Mouse (Mus musculus): ENCODE data around the gene Klhl40.

Gene Klhl40

DNA sequence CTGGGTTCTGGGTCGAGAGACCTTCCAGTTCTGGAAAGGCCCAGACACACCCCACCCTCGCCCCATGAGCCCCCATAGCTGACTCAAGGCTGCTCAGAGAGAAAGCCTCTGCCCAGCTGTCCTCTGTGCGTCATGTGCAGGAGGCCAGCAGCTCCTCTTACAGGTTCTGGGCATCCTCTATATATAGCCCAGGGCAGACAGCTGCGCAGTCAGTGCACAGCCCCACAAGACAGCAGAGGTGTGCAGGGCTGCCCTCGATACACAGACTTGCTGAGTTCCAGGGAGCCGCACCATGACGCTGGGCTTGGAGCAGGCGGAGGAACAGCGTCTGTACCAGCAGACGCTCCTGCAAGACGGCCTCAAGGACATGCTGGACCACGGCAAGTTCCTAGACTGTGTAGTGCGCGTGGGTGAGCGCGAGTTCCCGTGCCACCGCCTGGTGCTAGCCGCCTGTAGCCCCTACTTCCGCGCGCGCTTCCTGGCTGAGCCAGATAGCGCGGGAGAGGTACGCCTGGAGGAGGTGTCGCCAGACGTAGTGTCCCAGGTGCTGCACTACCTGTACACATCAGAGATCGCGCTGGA is at the start of gene Klhl40:
Gene Klhl40, plus strand, starts transcription at position 124 of the 582 bp plus-strand sequence.
- DNase-seq = no peak

DNA sequence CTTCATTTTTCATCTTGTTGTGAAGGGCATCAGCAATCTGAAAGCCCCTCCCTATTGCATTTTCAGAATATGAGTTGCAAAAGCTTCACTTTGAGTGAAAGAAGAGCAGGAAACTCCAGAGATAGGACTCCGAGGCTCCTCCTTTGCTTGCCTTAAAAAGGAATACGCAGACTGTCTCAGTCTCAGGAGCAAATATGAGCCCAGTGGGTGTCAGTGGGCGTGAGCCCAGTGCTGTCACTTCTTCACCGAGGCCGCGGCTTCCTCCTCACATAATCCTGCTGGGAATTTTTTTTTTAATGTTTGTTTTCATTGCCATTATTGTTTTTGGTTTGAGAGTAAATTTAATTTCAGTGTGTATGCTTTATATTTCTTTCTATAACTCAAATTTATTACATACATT is 36.9 kb upstream of the Klhl40 start:
- DNase-seq = no peak

DNA sequence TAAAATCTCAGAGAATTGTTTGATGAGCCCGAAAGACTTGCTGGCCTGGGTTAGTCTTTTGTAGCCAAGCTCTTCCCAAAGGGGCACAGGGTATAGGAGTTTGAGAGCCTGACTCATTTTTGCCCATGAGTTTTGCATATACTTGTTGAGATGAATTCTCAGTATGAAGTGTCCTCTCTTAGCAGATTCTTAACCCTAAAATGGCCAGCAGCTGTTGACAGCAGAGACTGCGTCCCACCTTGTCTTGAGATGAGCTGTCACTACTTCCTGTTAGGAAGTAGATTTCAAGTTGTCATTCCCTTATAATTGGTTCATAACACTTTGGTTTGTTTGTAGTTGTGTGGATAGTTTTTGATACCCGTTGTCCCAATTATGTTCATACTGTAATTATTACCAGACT is 36.2 kb upstream of the Klhl40 start:
- no peak for DNase-seq

- DNase-seq = no peak
Measured at GRCm38 (mm10) chr9:121744051-121744450, 33.4 kb upstream of the Klhl40 start.

- DNase-seq = no peak
Measured at GRCm38 (mm10) chr9:121752774-121753173, 24.6 kb upstream of the Klhl40 start.

DNA sequence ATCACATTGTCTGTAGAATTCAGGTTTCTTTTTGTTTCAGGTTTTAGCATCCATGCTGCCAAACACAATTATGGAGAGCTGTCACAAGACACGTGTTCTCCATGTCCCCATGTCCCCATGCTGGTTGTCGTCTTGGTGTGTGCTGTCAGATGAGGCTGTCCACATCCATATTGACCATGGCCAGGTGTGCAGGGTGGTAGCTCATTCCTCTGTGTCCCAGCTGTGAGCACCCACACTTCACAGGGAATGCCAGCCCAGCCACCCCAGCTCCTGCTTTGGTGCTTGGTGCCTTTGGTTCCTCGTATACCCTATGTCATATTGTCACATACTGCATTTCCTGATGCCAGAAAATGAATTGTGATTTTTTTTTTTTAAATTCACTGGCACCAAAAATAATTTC is 22.8 kb upstream of the Klhl40 start:
- no peak for DNase-seq

DNA sequence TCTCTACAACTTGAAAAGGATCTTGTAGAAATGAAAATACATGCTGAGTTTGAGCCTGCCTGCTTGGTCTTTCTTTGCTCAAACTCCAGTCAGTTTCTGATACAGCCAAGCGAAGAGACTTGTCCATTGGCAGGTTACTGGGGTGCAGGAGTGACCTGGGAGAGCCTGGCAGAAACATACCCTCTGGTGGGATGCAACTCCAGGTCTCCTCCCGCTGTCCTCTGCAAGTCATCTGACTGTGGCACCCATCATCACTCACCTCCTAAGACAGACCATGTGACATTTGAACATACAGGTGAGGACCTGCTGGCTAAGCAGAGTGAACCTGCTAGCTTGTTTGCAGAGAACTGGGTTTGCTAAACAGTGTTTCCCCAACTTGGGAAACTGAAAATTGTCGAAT is 20.6 kb upstream of the Klhl40 start:
- DNase-seq = no peak

DNA sequence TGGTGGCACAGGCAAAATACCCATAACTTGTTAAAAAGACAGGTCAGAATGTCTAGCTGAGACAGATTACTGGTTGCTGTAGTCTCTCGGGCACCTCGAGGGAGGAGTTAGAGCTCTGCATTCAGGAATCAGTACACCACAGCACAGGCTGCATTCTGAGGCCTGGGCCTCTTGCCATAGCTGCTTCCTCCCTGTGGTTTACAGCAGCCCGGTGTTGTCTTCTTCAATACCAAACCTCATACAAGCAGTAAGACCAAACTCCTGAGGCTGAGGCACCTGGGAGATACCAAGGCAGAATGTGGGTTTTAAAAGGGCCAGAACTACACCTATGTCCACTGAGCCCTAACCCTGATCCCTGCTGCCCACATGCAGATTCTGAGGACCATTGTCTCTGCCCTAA is 20.0 kb upstream of the Klhl40 start:
- DNase-seq = peak; percentile 49

DNA sequence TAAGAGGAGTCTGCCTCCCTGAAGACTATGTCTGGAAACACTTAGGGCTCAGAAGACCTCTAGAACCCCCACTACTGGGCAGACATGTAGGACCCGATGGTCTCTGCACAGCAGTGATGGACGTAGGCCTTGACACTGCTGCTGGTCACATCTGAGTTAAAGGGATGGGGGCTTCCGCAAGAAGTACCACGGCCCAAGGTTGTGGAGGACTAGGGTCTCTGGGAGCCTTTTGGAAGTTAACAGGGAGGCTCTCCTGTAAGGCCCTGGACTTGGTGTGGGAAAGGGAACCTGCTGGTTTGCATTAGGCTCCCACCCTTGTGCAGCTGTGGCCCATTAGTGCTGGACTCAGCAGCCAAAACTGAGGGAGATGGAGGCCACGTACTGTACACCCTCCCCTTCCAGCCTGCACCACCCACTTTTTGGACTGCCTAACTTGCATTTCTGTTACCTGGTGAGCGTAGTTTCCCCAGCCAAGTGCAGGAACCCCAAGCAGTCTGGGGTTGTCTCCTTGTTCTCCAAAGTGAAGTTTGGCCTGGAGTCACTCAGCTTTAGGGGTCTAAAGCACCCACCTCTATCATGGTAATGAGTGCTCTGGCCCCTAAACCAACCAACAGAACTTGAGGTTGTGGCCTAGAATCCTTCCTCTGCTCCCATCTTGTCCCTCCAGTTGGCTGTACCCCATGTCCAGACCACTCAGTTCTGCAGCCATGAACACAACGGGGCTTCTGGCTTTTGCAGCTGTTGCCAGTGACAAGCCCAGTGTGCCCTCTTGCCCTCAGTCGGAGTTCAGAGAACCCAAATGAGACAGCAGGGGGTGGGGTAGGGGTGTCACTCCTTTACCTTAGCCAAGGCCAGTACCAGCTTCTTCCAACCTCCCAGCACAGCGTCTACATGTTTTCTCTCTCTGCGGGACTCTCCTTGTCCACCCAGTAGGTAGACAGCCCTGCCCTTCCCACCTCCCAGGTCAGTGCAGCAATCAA is 19.3 kb upstream of the Klhl40 start:
- peak; percentile 48 to 53 for DNase-seq

DNA sequence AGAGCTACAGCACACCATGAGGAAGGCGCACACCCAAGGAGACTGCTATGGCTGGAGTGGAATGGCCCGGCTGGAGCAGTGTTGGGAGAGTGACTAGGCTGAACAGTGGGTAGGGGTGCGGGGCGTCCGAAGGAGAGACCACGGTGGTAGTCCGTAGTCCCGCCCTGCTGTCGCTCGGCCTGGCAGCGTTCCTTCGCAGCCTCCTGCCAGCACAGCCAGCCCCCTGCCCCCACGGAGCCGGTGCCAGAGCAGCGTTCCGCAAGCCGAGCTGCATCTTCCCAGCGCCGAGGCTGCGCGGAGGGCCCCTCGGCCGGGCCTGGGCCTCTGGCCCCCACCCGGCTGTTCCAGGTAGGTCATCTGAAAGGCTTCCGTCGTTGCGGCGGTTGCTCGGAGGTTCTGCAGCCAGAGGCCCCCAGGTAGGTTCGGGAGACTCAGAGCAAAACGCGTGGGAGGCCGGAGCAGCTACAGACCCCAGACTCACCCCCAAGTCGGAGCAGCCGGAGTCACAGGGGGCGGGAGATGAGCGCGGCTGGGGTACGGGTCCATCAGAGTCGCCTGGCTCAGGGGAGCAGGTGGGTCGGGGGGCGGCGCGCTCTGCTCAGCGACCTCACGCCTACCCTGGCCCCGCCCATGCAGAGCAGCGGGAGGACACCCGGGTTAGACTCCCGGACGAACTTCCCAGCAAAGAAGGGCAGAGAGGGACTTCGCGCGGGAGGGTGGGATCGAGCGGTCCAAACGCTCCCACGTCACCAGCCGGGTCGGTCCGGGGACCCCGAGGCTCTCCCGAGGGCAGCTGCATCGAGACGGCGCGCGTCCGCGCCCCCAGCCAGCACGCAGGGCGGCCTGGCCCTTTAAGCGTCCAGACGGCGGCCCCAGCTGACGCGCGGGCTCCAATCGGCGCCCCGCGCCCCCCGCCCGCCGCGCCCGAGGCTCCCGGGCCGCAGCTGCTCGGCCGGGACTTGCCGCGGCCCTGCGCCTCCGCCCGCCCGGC is 18.0 kb upstream of the Klhl40 start, which contains the start of gene Zfp651:
Gene Zfp651, plus strand, starts transcription at position 240 of the 991 bp plus-strand sequence.
- DNase-seq = peak; percentile 86 to 88

DNA sequence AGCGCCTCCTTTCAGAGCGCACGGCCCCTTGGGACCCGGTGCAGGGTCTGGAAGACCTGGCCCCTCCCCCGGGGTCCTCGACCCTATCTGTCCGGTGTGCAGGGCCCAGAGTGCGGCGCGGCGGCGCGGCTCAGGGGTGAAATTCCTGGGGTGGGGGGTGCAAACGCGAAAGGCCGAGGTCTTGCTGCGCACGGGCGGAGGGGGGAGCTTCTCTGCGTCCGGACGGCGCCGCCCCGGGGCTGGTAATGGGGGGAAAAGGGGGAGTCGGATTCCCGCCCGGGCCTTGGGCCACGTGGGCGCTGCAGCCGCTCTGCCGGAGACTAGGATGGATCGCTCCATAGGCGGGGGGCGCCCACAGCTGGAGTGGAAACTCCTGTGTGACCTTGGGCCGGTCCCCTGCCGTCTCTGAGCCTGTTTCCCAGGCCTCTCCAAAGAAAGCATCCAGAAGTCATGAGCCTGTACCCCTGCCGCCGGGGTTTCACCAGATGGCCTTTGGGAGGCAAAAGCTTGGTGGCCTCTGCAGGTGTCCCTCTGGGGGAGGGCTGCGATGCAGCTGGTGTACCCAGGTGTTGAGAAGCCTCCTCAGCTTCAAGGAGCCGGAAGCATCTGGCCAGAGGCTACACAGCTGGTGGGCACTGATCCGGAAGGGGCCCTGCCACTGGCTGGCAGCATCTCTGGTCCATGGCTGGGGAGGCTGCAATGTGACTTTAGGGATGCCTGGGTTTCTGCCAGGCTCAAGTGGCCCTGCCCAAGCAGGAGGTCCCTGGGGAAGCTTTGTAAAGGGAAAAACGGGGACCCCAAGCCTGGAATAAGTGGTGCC is 16.9 kb upstream of the Klhl40 start:
- peak; percentile 67 to 71 for DNase-seq

- DNase-seq = no peak
Measured at GRCm38 (mm10) chr9:121761091-121761665, 16.2 kb upstream of the Klhl40 start.

DNA sequence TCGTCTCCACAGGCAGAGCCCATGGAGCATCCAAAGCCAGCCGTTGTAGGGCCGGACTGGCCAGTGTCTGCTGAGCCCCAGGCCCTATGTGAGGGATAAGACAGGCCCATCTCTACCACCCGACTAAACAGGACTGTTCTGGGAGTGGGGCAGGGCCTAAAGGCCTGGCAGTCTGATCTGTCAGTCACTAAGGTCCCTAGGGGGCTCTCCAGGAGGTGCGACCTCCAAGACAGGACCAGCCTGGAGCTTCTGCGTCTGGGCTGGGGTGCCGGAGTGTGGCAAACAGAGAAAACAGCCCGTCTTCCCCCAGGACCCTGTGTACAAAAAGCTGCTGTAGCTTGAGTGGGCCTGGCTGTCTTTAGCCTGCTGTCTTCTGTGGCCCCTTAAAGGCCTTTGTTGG is 15.6 kb upstream of the Klhl40 start:
- peak in 1 of 2 experiments; percentile 38 for DNase-seq

- DNase-seq = no peak
Measured at GRCm38 (mm10) chr9:121762248-121762647, 15.2 kb upstream of the Klhl40 start.

DNA sequence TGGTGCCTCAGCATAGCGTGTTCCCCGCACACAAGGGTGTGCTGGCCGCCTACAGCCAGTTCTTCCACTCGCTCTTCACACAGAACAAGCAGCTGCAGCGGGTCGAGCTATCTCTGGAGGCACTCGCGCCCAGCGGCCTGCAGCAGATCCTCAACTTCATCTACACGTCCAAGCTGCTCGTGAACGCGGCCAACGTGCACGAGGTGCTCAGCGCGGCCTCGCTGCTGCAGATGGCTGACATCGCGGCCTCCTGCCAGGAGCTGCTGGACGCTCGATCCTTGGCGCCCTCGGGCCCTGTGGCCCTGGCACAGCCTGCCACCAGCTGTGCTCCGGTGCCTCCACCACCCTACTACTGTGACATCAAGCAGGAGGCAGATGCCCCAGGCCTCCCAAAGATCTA is 14.6 kb upstream of the Klhl40 start:
- peak; percentile 69 to 73 for DNase-seq

DNA sequence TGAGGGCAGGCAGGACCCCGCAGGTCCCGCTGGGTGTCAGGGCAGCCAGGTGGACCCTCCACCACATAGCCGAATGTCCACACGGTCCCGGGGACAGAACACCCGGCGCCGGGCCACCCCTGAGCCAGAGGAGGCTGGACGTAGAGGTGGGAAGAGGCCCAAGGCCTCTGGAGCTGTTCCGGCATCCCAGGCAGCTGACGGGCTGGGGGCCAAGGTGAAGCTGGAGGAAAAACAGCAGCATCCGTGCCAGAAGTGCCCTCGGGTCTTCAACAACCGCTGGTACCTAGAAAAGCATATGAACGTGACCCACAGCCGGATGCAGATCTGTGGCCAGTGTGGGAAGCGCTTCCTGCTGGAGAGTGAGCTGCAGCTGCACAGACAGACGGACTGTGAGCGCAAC is 13.7 kb upstream of the Klhl40 start:
- DNase-seq = peak; percentile 58 to 64

DNA sequence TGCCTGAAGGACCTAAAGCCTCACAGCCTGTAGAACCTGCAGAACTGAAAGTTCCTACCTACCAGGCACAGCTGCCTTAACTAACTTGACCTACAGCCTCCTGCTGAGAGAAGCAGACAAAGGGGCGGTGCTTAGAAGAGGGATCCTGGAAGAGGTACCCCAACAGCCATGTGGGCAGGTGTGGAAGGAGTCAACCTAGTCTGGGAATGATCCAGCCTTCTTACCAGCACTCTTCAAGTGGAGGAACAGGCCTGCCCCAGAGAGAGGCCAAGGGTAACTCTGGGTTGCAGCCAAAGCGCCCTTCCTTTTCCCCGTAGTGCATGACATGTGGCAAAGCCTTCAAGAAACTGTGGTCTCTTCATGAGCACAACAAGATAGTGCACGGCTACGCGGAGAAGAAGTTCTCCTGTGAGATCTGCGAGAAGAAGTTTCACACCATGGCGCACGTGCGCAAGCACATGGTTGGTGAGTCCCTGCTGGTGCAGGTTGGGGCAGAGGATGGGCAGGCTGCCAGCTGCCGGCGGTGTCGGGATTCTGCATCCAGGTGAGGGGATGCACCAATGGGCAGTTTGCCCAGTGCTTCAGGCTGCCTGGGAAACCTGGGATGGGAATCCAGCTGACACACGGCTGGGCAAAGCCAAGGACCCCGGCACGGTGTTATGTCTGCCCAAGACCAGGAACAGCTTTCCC is 12.1 kb upstream of the Klhl40 start:
- DNase-seq = peak; percentile 66 to 67

- DNase-seq = no peak
Measured at GRCm38 (mm10) chr9:121772412-121772811, 5.0 kb upstream of the Klhl40 start.

DNA sequence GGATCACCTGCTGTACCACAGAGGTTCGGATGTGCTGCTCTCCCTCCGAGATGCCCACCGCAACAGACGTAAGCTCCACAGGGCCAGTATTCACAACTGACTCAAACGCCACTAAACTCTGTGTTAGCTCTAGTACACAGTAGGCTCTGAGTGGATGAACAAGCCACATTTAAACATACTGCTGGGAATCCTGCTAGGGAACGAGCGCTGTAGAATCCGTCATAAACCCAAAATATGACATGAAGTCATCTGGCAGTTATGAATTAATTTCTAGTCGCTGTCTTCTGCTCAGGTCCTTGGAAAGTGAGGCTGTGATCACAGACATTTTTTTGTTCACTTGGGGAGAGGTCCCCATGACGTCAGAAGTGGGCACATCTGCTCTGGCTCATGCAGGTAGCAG is 1.5 kb upstream of the Klhl40 start:
- DNase-seq = no peak

DNA sequence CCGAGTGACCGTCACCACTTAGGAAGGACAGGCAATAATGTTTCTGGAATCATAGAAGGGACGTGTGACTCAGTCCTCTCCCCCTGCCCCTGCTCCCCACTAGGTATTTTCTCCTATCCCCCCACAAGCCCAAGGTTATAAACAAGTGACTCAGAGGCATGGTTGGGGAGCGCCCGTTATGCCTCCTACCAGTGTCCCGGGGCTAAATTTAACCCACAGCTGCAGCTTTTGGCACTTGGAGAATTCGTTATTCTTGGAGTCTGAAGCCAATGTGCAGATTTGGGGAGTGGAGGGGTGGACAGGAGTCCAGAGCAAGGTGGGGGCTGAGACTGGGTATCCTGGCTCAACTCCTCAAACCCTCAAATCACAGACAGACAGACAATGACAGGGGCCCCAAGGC is 896 bp upstream of the Klhl40 start:
- no peak for DNase-seq

- DNase-seq = peak; percentile 82 to 86
Measured at GRCm38 (mm10) chr9:121778066-121778624, 738 bp downstream of the Klhl40 start.

Data from cerebellum, postnatal 10 days (tissue).